Mouse (Mus musculus): ENCODE measurements around the gene Slc16a6. TPM values are rescaled to one million over a fixed set of nuclear protein-coding genes. Genes with fewer than 3 reads are reported as not detected.

Slc16a6 gene
- 10 to 100 TPM; 35.9 to 51.6 TPM for total RNA-seq (2023)

GRCm38 (mm10) chr11:109473171-109474085 is at the start of gene Slc16a6, which contains the start of gene Arsg:
Gene Slc16a6, minus strand, starts transcription at chr11:109473598.
Gene Arsg, plus strand, starts transcription at chr11:109473374.

GRCm38 (mm10) chr11:109425392-109426271 is 47.8 kb downstream of the Slc16a6 start, which contains the start of gene Amz2:
Gene Amz2, plus strand, starts transcription at chr11:109425946.

GRCm38 (mm10) chr11:109413617-109414016 is 59.8 kb downstream of the Slc16a6 start, which contains the start of gene 9930022D16Rik:
Gene 9930022D16Rik, plus strand, starts transcription at chr11:109413917.

Other genes starting within 250 kb of the Slc16a6 start
- gene Rgs9, start 175.5 kb downstream of the Slc16a6 start, total RNA-seq (2023), result under 1 TPM; 0.35 to 0.50 TPM
- gene Gna13, start 110.8 kb downstream of the Slc16a6 start, total RNA-seq (2023), result 100 to 1,000 TPM; 137 to 139 TPM
- gene 9930022D16Rik, start 59.7 kb downstream of the Slc16a6 start, total RNA-seq (2023), result under 1 TPM; 0.79 to 0.83 TPM
- gene Amz2, start 47.7 kb downstream of the Slc16a6 start, total RNA-seq (2023), result 10 to 100 TPM; 36.7 to 43.7 TPM
- gene Arsg, start 224 bp downstream of the Slc16a6 start, total RNA-seq (2023), result 1 to 10 TPM; 2.6 to 4.2 TPM
- gene Wipi1, start 138.4 kb upstream of the Slc16a6 start, total RNA-seq (2023), result 1 to 10 TPM in 1 of 2 experiments, under 1 TPM in 1; 0.61 to 1.6 TPM
- 100 to 1,000 TPM; 262 to 269 TPM for gene Prkar1a, start 175.8 kb upstream of the Slc16a6 start, total RNA-seq (2023)
- gene Fam20a, start 248.7 kb upstream of the Slc16a6 start, total RNA-seq (2023), result not detected

All from T-cell, adult 66 days (primary cell).